Mouse (Mus musculus) CD8-positive naive resting alpha-beta T cell, adult 2 months (primary cell): ENCODE results near the gene Snx4.
A peak's percentile ranks its signal among the peaks of the same experiment; 100 is the strongest.

Experiments used
- DNase-seq, 2 experiments: peaks; one replicate each; pipeline ENCODE4 v3.0.0; 2022; ENCODE audit warnings: low read depth in 2 of 2, low spot score in 2 of 2

Snx4 gene

GRCm38 (mm10) chr16:33267616-33268253 lies 16.5 kb downstream of the Snx4 start:
- no peak for DNase-seq

- no peak for DNase-seq
Observed at GRCm38 (mm10) chr16:33271824-33272223, 20.6 kb downstream of the Snx4 start.

- no peak for DNase-seq
Observed at GRCm38 (mm10) chr16:33283079-33283478, 31.8 kb downstream of the Snx4 start.

DNA sequence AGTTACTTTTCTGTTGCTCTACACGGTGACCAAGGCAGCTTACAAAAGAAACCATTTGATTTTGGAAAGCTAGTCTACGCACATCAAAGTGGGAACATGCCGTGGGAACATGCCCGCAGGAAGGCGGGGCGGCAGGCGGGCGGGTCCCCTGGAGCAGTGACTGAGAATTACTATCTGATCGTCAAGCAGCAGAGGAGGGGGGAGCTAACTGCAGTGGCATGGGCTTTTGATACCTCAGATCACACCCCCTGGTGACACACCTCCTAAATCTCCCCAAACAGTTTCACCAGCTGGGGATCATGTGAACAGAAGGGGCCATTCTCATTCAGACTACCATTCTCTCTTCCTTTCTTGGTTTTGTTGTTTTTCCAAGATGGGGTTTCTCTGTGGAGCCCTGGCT lies 37.3 kb downstream of the Snx4 start:
- no peak for DNase-seq

GRCm38 (mm10) chr16:33289981-33290380 lies 38.7 kb downstream of the Snx4 start:
- no peak for DNase-seq

- DNase-seq = no peak
Observed at GRCm38 (mm10) chr16:33292241-33292640, 41.0 kb downstream of the Snx4 start.

GRCm38 (mm10) chr16:33294681-33295080 lies 43.4 kb downstream of the Snx4 start:
- no peak for DNase-seq

- DNase-seq = no peak
Observed at GRCm38 (mm10) chr16:33295321-33295720, 44.1 kb downstream of the Snx4 start.

DNA sequence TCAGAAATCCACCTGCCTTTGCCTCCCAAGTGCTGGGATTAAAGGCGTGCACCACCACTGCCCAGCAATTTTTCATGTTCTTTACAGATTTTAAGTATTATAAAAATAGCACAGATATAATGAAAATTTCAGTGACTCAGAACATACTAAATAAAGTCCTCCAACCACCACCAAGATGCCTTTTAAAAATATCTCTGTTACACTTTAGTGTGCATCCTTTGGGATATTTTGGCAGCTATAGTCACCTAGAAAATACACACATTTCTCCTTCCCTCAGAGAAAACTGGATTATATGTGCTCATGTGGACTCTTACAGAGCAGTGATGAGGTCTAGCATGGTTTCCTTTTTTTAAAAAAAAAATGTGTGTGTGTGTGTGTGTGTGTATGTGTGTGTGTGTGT lies 46.3 kb downstream of the Snx4 start:
- DNase-seq = no peak

DNA sequence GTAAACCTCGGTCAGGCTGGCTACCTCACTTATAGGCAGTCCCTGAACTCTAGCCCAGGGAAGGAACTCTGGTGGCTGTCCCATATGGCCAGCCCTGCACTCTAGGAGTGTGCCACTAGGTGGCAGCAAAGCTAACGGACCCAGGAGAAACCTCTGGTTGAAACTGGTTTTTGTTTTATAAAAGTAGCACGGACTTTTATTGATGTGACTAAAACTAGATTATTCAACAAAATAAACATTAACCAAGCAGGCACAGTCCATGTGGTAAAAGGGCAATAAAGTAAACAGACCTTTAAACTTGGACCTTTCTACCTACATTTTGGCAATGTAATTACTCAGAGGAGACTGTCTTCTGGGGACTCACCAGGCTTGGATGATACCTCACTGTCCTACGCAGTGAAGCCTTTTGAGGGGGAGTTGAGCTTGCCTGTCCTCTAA lies 55.4 kb downstream of the Snx4 start:
- peak; percentile 56 to 64 for DNase-seq

GRCm38 (mm10) chr16:33307761-33308160 lies 56.5 kb downstream of the Snx4 start:
- no peak for DNase-seq

GRCm38 (mm10) chr16:33309066-33309465 lies 57.8 kb downstream of the Snx4 start:
- DNase-seq = no peak

DNA sequence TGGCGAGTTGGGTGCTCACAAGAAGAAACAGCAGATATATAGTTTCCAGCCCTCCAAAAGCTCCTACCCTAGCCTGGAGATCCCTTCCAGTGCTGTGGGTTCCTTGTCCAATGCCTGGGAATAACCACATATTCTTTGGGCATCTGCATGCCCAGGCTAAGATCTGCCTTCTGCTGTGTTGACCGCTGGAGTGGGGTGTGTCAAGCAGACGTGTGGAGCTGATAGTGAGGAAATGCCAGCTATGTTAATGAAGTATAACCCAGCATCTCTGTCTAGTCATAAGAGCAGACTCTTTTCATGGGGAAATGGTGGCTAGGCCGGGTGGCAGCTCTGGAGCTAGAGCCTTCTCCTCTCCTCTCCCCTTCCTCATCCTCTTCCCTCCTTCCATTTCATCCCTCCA lies 64.4 kb downstream of the Snx4 start:
- DNase-seq = no peak

DNA sequence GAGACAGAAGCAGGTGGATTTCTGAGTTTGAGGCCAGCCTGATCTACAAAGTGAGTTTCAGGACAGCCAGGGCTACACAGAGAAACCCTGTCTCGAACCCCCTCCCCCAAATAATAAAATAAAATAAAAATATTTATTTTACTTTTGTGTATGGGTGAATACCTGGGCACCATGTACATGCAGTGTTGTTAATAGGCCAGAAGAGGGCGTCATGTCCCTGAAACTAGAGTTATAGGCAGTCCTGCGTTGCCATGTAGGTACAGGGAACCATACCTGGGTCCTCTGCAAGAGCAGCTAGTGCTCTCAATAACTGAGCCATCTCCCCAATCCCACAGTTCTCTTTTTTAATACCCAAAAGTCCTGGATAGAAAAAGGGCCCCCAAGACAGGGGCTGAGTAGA lies 66.4 kb downstream of the Snx4 start:
- no peak for DNase-seq

GRCm38 (mm10) chr16:33318059-33318458 lies 66.8 kb downstream of the Snx4 start:
- DNase-seq = no peak

- no peak for DNase-seq
Observed at GRCm38 (mm10) chr16:33325704-33326455, 74.6 kb downstream of the Snx4 start.

DNA sequence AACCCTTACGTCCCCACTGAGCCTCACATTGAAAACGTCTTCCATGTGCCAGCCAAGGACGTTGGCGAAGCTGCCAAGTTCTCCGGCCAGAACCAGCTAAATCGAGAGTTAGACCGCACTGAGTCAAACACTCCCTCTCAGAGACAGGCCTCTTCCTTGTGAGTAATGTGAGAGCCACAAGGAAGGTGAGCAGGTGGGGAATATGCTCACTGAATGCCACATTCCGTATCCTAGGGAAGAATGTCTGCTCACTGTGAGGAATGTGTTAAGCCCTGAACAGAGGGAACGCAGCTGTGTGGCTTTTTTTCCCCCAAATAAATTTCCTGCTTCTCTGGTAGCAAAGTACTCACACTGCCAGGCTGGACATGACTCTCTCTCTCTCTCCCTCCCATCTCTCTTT lies 75.3 kb downstream of the Snx4 start:
- DNase-seq = no peak

DNA sequence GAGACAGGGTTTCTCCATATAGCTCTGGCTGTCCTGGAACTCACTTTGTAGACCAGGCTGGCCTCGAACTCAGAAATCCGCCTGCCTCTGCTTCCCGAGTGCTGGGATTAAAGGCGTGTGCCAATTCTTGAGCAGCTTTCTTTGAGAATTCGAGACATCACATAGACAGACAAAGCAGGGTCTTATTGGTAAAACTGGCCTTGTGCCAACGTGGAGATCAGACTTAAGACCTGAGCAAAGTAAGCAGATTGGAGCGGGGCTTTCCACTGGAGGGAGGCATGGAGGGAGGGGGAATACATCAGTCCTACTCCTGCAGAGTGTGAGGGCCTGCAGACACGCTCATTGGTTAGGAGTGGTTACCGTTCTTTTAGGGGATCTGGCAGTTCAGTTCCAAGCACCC lies 75.9 kb downstream of the Snx4 start:
- DNase-seq = no peak

GRCm38 (mm10) chr16:33333015-33333414 lies 81.8 kb downstream of the Snx4 start:
- DNase-seq = no peak

DNA sequence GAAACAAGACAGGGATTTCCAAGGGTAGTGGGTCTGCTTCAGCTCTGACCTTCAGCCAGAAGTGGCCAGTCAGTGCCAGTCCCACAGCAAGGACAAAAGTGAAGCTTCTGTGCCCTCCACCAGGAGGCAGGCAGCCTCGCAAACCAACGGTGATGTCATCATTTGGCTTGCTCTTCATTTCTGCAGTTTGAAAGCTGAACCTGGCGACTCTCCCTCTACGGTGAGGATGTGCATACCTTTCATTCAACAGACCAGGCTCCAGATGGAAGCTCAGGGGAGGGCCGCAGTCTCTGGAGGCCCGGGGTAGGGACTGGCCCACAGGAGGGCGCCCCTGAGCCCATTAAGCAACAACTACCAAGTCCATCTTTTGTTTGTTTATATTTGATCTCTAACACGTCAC lies 85.9 kb downstream of the Snx4 start:
- peak; percentile 65 to 79 for DNase-seq

DNA sequence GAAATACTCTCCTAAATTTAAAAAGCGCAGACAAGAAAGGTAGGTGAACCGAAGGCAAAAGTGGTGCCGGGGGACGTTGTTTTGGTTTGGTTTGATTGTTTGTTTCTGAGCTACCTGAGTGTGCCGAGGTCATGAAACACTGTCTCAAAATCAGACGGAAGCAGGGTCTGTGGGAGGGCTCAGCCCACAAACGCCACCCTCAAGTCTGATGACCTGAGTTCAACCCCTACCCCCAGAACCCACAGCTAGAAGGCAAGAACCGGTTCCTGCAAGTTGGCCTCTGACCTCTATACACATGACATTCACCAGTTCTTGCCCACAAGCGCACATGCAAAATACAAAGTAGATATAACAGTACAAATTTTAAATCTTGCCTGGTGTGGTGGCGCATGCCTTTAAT lies 86.4 kb downstream of the Snx4 start:
- peak in 1 of 2 experiments; percentile 26 for DNase-seq

DNA sequence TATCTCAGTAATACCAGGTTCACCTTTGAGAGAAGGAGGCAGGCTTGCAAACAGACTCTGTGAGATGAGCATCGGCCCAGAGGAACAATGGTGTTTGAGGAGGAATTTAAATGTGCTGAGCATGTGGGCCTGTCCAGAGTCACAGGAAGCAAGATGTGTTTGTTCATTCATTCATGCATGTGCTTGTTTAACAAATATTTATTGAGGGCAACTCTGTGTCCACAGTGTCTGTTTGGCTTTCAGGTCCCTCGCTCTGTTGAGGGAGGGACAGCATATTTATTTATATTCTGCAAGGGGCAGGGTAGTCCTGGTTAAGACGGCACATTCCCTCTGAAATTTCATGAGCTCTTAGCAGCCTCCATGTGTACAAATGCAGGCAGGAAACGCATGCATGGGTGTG lies 87.2 kb downstream of the Snx4 start:
- no peak for DNase-seq

DNA sequence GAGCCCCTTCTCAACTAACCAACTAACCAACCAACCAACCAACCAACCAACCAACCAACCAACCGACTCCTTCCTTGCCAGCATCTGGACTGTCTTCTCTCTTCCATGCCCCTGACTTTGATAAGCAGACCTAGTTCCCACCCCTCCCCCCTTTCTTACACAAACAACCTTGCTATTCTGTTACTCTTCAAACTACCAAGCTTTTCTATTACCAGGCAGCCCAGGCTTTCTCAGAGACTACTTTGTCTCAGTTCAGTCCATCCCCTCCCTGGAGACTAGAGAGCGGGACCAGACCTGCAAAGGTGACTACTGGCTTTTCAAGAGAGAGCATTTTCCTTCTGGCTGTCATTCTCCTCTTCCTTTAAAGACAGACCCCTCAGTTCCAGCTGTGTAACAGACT lies 88.2 kb downstream of the Snx4 start:
- DNase-seq = no peak
